Mouse (Mus musculus) hindbrain, embryonic 10.5 days (tissue): ENCODE results near the gene Lin52. TPM values are rescaled to one million over a fixed set of nuclear protein-coding genes. Genes with fewer than 3 reads are reported as not detected.

Experiments
- polyA plus RNA-seq: library from polyadenylated mRNA; unstranded; fragments of >200 nt; fragmentation: Nextera tagmentation; extraction: Ambion mirVana; gene quantifications from 2 replicates; pipeline ENCODE4 v1.2.1, GENCODE M21; 2016

The Lin52 gene
- polyA plus RNA-seq, 1 experiment from 2014 or later = 30.8 TPM

Other genes with a start within 250 kb of the Lin52 start
- 6.5 and 8.2 TPM in 2 replicates for gene Elmsan1, start 232.5 kb upstream of the Lin52 start, polyA plus RNA-seq
- 16.4 and 18.8 TPM in 2 replicates for gene Ptgr2, start 166.2 kb upstream of the Lin52 start, polyA plus RNA-seq
- gene Zfp410, start 134.6 kb upstream of the Lin52 start, polyA plus RNA-seq = 106 and 120 TPM in 2 replicates
- gene Coq6, start 89.8 kb upstream of the Lin52 start, polyA plus RNA-seq = 46.5 and 48.9 TPM in 2 replicates
- 6.8 and 10.7 TPM in 2 replicates for gene Fam161b, start 89.6 kb upstream of the Lin52 start, polyA plus RNA-seq
- 7.6 and 8.6 TPM in 2 replicates for gene Entpd5, start 42.4 kb upstream of the Lin52 start, polyA plus RNA-seq
- 0.68 and 1.0 TPM in 2 replicates for gene Bbof1, start 42.4 kb upstream of the Lin52 start, polyA plus RNA-seq
- 23.3 and 24.1 TPM in 2 replicates for gene Rnf113a2, start 34.2 kb upstream of the Lin52 start, polyA plus RNA-seq
- gene Aldh6a1, start 418 bp upstream of the Lin52 start, polyA plus RNA-seq = 15.6 and 16.4 TPM in 2 replicates
- gene Vsx2, start 118.3 kb downstream of the Lin52 start, polyA plus RNA-seq = 2.7 and 3.4 TPM in 2 replicates
- gene Abcd4, start 166.0 kb downstream of the Lin52 start, polyA plus RNA-seq = 12.0 and 14.1 TPM in 2 replicates
- gene Vrtn, start 189.6 kb downstream of the Lin52 start, polyA plus RNA-seq = 0.09 TPM in 1 of 2 replicates, not detected in the other
- gene Syndig1l, start 247.4 kb downstream of the Lin52 start, polyA plus RNA-seq = 1.5 TPM in 1 of 2 replicates, not detected in the other